Mouse (Mus musculus): ENCODE measurements around the gene Rab8b. TPM values are rescaled to one million over a fixed set of nuclear protein-coding genes. Genes with fewer than 3 reads are reported as not detected.
A peak's percentile ranks its signal among the peaks of the same experiment; 100 is the strongest.

The Rab8b gene
- polyA plus RNA-seq, 1 experiment = 27.6 TPM

DNA sequence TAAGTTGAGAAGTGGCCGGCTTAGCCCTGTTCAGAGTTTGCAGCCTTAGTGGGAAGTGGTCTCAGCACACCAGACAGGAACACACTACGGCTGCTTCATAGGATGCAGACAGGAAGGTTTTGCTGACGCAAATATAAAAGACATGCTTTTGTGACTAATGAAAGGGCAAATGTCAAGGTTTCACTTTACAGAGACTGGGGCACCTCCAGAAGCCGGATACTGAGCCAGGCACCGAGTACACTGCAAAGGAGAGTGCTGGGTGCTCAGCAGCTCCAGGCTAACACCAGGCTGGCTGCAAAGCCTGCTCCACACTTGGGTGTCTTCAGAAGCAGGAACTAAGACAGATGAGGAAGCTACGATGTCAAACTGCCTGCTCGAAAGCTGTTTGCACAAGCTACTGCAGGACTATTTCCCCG, 37.1 kb downstream of the Rab8b start:
- H3K27me3 ChIP-seq (ENCODE audit: control insufficient read depth, insufficient read depth, low read length) = no peaks in the 10 kb centered on the region
- WGBS = 9% methylated on average over 8 of the region's 8 CpGs
- H3K4me1 ChIP-seq (replicated peaks; ENCODE audit: control insufficient read depth, insufficient read depth, low read length) = peaks cover 8% of the 10 kb centered on the region
- peak overlapping the region; percentile 20 for H3K27ac ChIP-seq (ENCODE audit: control insufficient read depth, insufficient read depth, low read length)
- H3K4me3 ChIP-seq (ENCODE audit: control insufficient read depth, insufficient read depth, low read length) = no peak overlapping the region
- peak; percentile 41 for DNase-seq
- no peaks in the 10 kb centered on the region for H3K36me3 ChIP-seq (ENCODE audit: control insufficient read depth, insufficient read depth, low read length)
- TF ChIP-seq CTCF (IDR thresholded peaks at IDR 0.05; ENCODE audit: borderline replicate concordance, control insufficient read depth, extremely low read depth, insufficient read depth, low read length, poor library complexity) = no peak

DNA sequence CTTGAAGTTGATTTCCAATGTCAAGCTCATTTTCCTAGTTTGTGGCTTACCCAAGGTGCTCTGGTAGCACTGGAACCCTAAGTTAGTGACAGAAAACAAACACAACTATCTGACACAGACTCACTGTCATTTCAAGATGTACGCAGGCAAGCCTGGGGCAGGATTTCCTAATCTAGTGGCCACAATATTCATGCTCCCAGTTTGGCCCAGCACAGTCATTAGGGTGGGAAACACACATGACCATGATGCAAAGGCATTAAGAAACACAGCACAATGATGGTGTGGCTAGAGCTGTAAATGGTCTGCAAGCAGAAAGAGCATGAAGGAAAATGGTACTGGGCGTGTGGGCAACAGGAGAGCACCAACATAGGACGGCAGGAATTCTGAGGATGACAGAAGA, 37.6 kb downstream of the Rab8b start:
- Histone ChIP-seq H3K27me3 (ENCODE audit: control insufficient read depth, insufficient read depth, low read length) (no peaks in the 10 kb centered on the region), H3K27ac (ENCODE audit: control insufficient read depth, insufficient read depth, low read length) (peak overlapping the region; percentile 12; the same call in 1 of the 2 replicates), H3K36me3 (ENCODE audit: control insufficient read depth, insufficient read depth, low read length) (no peaks in the 10 kb centered on the region), H3K4me1 (replicated peaks; ENCODE audit: control insufficient read depth, insufficient read depth, low read length) (peaks cover 8% of the 10 kb centered on the region), H3K4me3 (ENCODE audit: control insufficient read depth, insufficient read depth, low read length) (no peak overlapping the region)
- 89% methylated on average over 3 of the region's 3 CpGs for WGBS
- DNase-seq = no peak
- no peak for TF ChIP-seq CTCF (IDR thresholded peaks at IDR 0.05; ENCODE audit: borderline replicate concordance, control insufficient read depth, extremely low read depth, insufficient read depth, low read length, poor library complexity)
- TF ChIP-seq POLR2A (IDR thresholded peaks at IDR 0.05; ENCODE audit: control insufficient read depth, extremely low read depth, insufficient read depth, low read length, poor library complexity) = no peak

DNA sequence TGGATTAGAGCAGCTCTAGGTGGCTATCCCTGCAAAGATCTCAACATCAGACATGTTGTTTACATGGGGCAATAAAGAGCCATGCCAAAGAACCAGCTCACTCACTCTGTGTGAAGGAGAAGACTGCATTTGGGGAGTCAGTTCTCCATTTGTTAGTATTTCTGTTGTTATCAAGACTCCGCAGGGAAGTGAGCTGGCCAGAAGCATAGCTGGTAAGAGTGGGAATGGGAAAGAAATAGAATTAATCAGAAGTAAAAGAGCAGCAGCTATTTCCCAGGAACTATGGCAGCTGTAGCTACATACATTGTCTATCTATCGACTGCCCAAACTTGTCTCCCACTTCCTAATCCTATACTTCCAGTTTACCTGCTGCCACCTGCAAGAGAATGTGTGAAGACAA, 38.7 kb downstream of the Rab8b start:
- TF ChIP-seq CTCF (IDR thresholded peaks at IDR 0.05; ENCODE audit: borderline replicate concordance, control insufficient read depth, extremely low read depth, insufficient read depth, low read length, poor library complexity) = no peak
- TF ChIP-seq POLR2A (IDR thresholded peaks at IDR 0.05; ENCODE audit: control insufficient read depth, extremely low read depth, insufficient read depth, low read length, poor library complexity) = no peak
- 91% methylated on average over 2 of the region's 2 CpGs for WGBS
- H3K4me3 ChIP-seq (ENCODE audit: control insufficient read depth, insufficient read depth, low read length) = no peak overlapping the region
- no peak overlapping the region for H3K27ac ChIP-seq (ENCODE audit: control insufficient read depth, insufficient read depth, low read length)
- no peaks in the 10 kb centered on the region for H3K27me3 ChIP-seq (ENCODE audit: control insufficient read depth, insufficient read depth, low read length)
- H3K4me1 ChIP-seq (replicated peaks; ENCODE audit: control insufficient read depth, insufficient read depth, low read length) = peaks cover 6% of the 10 kb centered on the region
- no peak for DNase-seq
- no peaks in the 10 kb centered on the region for H3K36me3 ChIP-seq (ENCODE audit: control insufficient read depth, insufficient read depth, low read length)

DNA sequence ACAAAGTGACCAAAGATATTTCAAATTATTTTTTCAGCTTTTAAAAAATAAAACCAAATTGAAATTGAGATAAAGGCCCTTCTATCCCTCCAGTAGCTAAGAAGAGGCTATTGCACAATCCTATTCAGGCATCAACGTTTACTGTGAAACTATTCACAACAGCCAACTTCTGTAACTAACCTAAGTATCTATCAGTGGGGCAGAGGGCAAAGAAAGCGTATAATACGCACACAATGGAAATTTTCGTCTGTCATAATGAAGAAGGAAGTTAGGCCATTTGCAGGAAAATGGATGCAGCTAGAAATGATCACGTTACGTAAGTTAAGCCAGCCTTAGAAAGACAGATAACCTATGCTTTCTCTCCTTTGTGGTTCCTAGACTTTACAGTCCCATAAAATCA, 40.0 kb downstream of the Rab8b start:
- Histone ChIP-seq H3K36me3 (ENCODE audit: control insufficient read depth, insufficient read depth, low read length) (no peaks in the 10 kb centered on the region), H3K27me3 (ENCODE audit: control insufficient read depth, insufficient read depth, low read length) (no peaks in the 10 kb centered on the region), H3K27ac (ENCODE audit: control insufficient read depth, insufficient read depth, low read length) (no peak overlapping the region), H3K4me1 (replicated peaks; ENCODE audit: control insufficient read depth, insufficient read depth, low read length) (peaks cover 6% of the 10 kb centered on the region), H3K4me3 (ENCODE audit: control insufficient read depth, insufficient read depth, low read length) (no peak overlapping the region)
- TF ChIP-seq POLR2A (IDR thresholded peaks at IDR 0.05; ENCODE audit: control insufficient read depth, extremely low read depth, insufficient read depth, low read length, poor library complexity) (no peak), CTCF (IDR thresholded peaks at IDR 0.05; ENCODE audit: borderline replicate concordance, control insufficient read depth, extremely low read depth, insufficient read depth, low read length, poor library complexity) (no peak)
- 91% methylated on average over 6 of the region's 6 CpGs for WGBS
- no peak for DNase-seq

DNA sequence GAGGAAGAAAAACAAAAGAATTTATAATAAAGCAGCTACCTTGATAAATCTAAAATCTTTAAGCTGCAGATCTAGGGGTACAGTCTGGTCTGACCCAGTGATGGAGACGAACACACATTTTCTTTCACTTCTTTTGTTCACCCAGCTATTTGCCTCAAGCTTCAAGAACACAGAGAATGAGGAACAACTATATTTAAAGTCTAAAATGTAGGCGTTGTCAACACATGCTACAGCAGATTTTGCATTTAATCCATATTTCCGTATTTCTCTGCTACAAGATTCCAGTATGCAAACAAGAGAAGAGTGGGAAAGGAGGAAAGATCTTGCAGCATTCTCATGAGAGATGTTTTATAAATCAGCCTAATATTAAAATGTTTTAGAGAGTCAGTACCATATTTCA, 40.6 kb downstream of the Rab8b start:
- TF ChIP-seq CTCF (IDR thresholded peaks at IDR 0.05; ENCODE audit: borderline replicate concordance, control insufficient read depth, extremely low read depth, insufficient read depth, low read length, poor library complexity) = no peak
- TF ChIP-seq POLR2A (IDR thresholded peaks at IDR 0.05; ENCODE audit: control insufficient read depth, extremely low read depth, insufficient read depth, low read length, poor library complexity) = no peak
- H3K4me1 ChIP-seq (replicated peaks; ENCODE audit: control insufficient read depth, insufficient read depth, low read length) = peaks cover 6% of the 10 kb centered on the region
- no peak for DNase-seq
- WGBS = 94% methylated on average over 3 of the region's 3 CpGs
- H3K4me3 ChIP-seq (ENCODE audit: control insufficient read depth, insufficient read depth, low read length) = no peak overlapping the region
- H3K27ac ChIP-seq (ENCODE audit: control insufficient read depth, insufficient read depth, low read length) = no peak overlapping the region
- no peaks in the 10 kb centered on the region for H3K36me3 ChIP-seq (ENCODE audit: control insufficient read depth, insufficient read depth, low read length)
- no peaks in the 10 kb centered on the region for H3K27me3 ChIP-seq (ENCODE audit: control insufficient read depth, insufficient read depth, low read length)

DNA sequence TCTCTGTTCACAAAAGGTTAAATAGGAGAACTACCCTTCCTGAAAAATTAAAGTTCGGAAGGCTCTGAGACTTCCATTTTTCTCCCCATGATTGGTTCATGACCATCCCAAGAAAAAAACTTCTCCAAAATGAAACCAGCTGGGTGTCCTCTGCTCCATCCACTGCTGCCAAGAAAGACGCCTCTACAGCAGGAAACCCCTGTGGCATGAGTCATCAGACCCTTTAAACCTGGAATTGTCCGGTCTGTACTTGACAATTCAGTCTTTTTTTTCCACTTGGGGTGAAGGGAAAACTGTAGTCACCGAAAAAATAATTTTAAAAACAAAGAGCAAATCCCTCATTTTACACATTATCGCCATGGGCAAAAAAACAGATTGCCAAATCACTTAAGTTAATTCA, 42.9 kb downstream of the Rab8b start:
- no peaks in the 10 kb centered on the region for H3K36me3 ChIP-seq (ENCODE audit: control insufficient read depth, insufficient read depth, low read length)
- no peak for DNase-seq
- WGBS = 84% methylated on average over 5 of the region's 5 CpGs
- H3K4me1 ChIP-seq (replicated peaks; ENCODE audit: control insufficient read depth, insufficient read depth, low read length) = no peaks in the 10 kb centered on the region; the same call in 1 of the 2 replicates
- TF ChIP-seq POLR2A (IDR thresholded peaks at IDR 0.05; ENCODE audit: control insufficient read depth, extremely low read depth, insufficient read depth, low read length, poor library complexity) (no peak), CTCF (IDR thresholded peaks at IDR 0.05; ENCODE audit: borderline replicate concordance, control insufficient read depth, extremely low read depth, insufficient read depth, low read length, poor library complexity) (no peak)
- H3K27ac ChIP-seq (ENCODE audit: control insufficient read depth, insufficient read depth, low read length) = no peak overlapping the region
- H3K27me3 ChIP-seq (ENCODE audit: control insufficient read depth, insufficient read depth, low read length) = no peaks in the 10 kb centered on the region
- H3K4me3 ChIP-seq (ENCODE audit: control insufficient read depth, insufficient read depth, low read length) = no peak overlapping the region

DNA sequence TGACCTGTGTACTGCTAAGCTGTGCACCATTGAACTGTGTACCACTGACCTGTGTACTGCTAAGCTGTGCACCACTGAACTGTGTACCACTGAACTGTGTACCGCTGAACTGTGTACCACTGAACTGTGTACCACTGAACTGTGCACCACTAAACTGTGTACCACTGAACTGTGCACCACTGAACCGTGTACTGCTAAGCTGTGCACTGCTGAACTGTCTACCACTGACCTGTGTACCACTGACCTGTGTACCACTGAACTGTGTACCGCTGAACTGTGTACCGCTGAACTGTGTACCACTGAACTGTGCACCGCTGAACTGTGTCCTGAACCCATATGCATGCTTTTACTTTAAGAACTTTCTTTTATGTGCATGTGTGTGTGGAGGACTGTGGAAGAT, 45.2 kb downstream of the Rab8b start:
- Histone ChIP-seq H3K4me3 (ENCODE audit: control insufficient read depth, insufficient read depth, low read length) (no peak overlapping the region), H3K36me3 (ENCODE audit: control insufficient read depth, insufficient read depth, low read length) (no peaks in the 10 kb centered on the region)

More for the DNA sequence above, 45.2 kb downstream of the Rab8b start:
- 93% methylated on average over 5 of the region's 5 CpGs for WGBS
- no peak for TF ChIP-seq POLR2A (IDR thresholded peaks at IDR 0.05; ENCODE audit: control insufficient read depth, extremely low read depth, insufficient read depth, low read length, poor library complexity)
- TF ChIP-seq CTCF (IDR thresholded peaks at IDR 0.05; ENCODE audit: borderline replicate concordance, control insufficient read depth, extremely low read depth, insufficient read depth, low read length, poor library complexity) = no peak
- peak overlapping the region; percentile 61 for H3K27ac ChIP-seq (ENCODE audit: control insufficient read depth, insufficient read depth, low read length)
- no peaks in the 10 kb centered on the region for H3K27me3 ChIP-seq (ENCODE audit: control insufficient read depth, insufficient read depth, low read length)
- no peak for DNase-seq
- no peaks in the 10 kb centered on the region; the same call in 1 of the 2 replicates for H3K4me1 ChIP-seq (replicated peaks; ENCODE audit: control insufficient read depth, insufficient read depth, low read length)

Measured in thymus, adult 2 months (tissue).